Comparison of ENCODE assay signal across 9 mouse cellular contexts in the genomic region with DNA sequence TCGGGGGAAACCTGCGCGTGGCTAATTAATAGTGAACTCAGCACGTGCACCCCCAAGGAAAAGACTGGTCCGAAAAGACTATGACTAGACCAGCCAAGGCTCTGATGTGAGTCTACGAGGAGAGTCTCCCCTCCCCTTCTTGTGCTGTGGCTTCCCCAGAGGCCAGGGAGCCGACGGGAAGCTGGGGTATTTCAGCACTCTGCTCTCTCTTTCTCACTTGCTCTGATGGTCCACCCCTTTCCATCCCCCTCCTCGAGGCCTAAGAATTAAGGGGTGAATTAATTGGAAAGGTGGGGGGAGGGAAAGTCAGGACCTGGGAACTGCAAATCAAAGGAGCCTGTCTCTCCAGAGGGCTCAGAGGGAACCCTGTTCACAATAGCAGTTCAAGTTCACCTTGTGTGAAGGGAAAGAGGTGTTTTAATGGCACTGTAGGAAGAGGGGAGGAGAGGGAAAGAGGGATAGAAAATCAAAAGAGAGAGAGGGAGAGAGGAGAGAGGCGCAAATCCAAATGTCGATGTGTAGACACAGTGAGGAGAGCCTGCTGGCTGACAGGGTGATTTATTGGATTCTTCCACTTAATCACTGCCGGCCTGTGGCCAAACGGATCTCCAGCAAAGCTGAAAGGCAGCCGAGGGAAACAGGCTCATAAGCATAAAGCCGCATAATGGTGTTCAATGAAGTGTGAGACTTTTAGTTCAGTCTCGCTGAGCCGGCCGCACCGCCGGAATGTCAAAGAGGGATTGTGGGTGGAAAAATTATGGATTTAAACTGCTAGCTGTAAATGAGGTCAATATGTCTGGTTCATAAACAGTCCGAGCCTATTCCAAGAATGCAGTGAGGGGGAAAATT.
A peak's percentile ranks its signal among the peaks of the same experiment; 100 is the strongest.
DNase-seq lines count a peak whose midpoint lies in the region; ATAC-seq lines count a peak whose summit lies in the region.
"Had no signal": no experiment of that assay in that cellular context is flagged by ENCODE, and none has a peak within 500 bp of the region (broad histone marks: within the 10 kb centered on the region; RNA-seq: fewer than 3 reads in every experiment).

No protein-coding gene starts in this region.

- ATAC-seq in heart, embryonic 15.5 days (replicated peaks; ENCODE audit: insufficient number of reproducible peaks, insufficient read depth, low FRiP score, low read depth): no peak
- peak; percentile 28 for ATAC-seq in heart, embryonic 16.5 days (replicated peaks; ENCODE audit: extremely low read depth, insufficient read depth, low FRiP score)
- no peak for ATAC-seq in liver, embryonic 13.5 days (ENCODE audit: low read depth)

- H3K4me3 ChIP-seq in heart, embryonic 15.5 days: peak overlapping the region; percentile 30
- peak overlapping the region; percentile 39 for H3K4me3 ChIP-seq in heart, embryonic 16.5 days (ENCODE audit: low read length)
- H3K4me3 ChIP-seq in liver, embryonic 13.5 days (replicated peaks): no peak overlapping the region

- no peaks in the 10 kb centered on the region for H3K9me3 ChIP-seq in heart, embryonic 15.5 days (replicated peaks)
- no peaks in the 10 kb centered on the region for H3K9me3 ChIP-seq in heart, embryonic 16.5 days (replicated peaks; ENCODE audit: control insufficient read depth, low read length)
- H3K9me3 ChIP-seq in liver, embryonic 13.5 days (replicated peaks): no peaks in the 10 kb centered on the region
- H3K9me3 ChIP-seq: G1E had no signal

- no peak for DNase-seq in heart, adult 8-10 months (ENCODE audit: low spot score)
- DNase-seq in cerebellum, postnatal 14 days: peak; percentile 58 to 78
- peak; percentile 82 for DNase-seq in kidney, postnatal 14 days
- DNase-seq in liver, embryonic 13.5 days: no peak
- DNase-seq in right cerebral cortex, adult 2 months (ENCODE audit: low spot score in 2 of 2): peak; percentile 39 to 50
- DNase-seq in thymus, postnatal 4 days: no peak

- peaks cover 8% of the 10 kb centered on the region for H3K4me1 ChIP-seq in heart, embryonic 15.5 days (replicated peaks)
- 0 out of 2 replicates have a peak, but pooled peaks cover 5% of the 10 kb centered on the region for H3K4me1 ChIP-seq in heart, embryonic 16.5 days (ENCODE audit: control insufficient read depth, insufficient read depth, low read length)
- no peaks in the 10 kb centered on the region for H3K4me1 ChIP-seq in liver, embryonic 13.5 days (replicated peaks)

- H3K9ac ChIP-seq in heart, embryonic 15.5 days: no peak overlapping the region
- 0 out of 2 replicates have a peak overlapping the region, but pooled peaks have one; percentile 6 for H3K9ac ChIP-seq in heart, embryonic 16.5 days (ENCODE audit: low read length)
- no peak overlapping the region for H3K9ac ChIP-seq in liver, embryonic 13.5 days

- H3K4me2 ChIP-seq in heart, embryonic 15.5 days: peak overlapping the region; percentile 56
- H3K4me2 ChIP-seq in heart, embryonic 16.5 days (ENCODE audit: low read depth, low read length): peak overlapping the region; percentile 59
- peak overlapping the region; percentile 24; the same call in 1 of the 2 replicates for H3K4me2 ChIP-seq in liver, embryonic 13.5 days

- peaks cover 38% of the 10 kb centered on the region for H3K27me3 ChIP-seq in heart, embryonic 15.5 days
- H3K27me3 ChIP-seq in heart, embryonic 16.5 days (ENCODE audit: control insufficient read depth, insufficient read depth, low read length): peaks cover 34% of the 10 kb centered on the region
- H3K27me3 ChIP-seq in liver, embryonic 13.5 days: peaks cover 31% of the 10 kb centered on the region

- no peaks in the 10 kb centered on the region for H3K36me3 ChIP-seq in heart, embryonic 15.5 days
- no peaks in the 10 kb centered on the region for H3K36me3 ChIP-seq in heart, embryonic 16.5 days (ENCODE audit: control insufficient read depth, insufficient read depth)
- H3K36me3 ChIP-seq in liver, embryonic 13.5 days: no peaks in the 10 kb centered on the region
- H3K36me3 ChIP-seq: G1E had no signal

- H3K27ac ChIP-seq in heart, embryonic 15.5 days: no peak overlapping the region
- H3K27ac ChIP-seq in heart, embryonic 16.5 days (ENCODE audit: low read length): no peak overlapping the region
- H3K27ac ChIP-seq in liver, embryonic 13.5 days: no peak overlapping the region

- 7% methylated on average over 21 of the region's 21 CpGs for WGBS in heart, embryonic 15.5 days
- 4% methylated on average over 21 of the region's 21 CpGs for WGBS in heart, embryonic 16.5 days
- 6% methylated on average over 21 of the region's 21 CpGs for WGBS in liver, embryonic 13.5 days (ENCODE audit: insufficient replicate concordance)

Comparison
In these comparisons a context has a peak if more than half of its experiments do, and no peak if none do; other contexts are left out.
1. DNase-seq: peak in cerebellum, postnatal 14 days (2 of 2), kidney, postnatal 14 days (single experiment) and right cerebral cortex, adult 2 months (2 of 2); none in heart, adult 8-10 months (single experiment), liver, embryonic 13.5 days (single experiment) and thymus, postnatal 4 days (single experiment).
2. Peak in every context shown above with its lines, with median percentiles within 50 percentile points of each other: H3K4me2 ChIP-seq.